Mouse (Mus musculus) embryo, embryonic 11 days (tissue): Measurements from ENCODE around the gene Fancg.
A peak's percentile ranks its signal among the peaks of the same experiment; 100 is the strongest.
"Not testable (repeated sequence)": the region's sequence is repeated elsewhere in the genome, so short reads cannot be mapped to it uniquely, and the experiment has no call there.

Experiments used
- DNase-seq: peaks from one replicate; pipeline ENCODE4 v3.0.0-alpha.2; 2015

Fancg gene

GRCm38 (mm10) chr4:42998022-42998421 is 12.3 kb downstream of the Fancg start:
- no peak for DNase-seq

GRCm38 (mm10) chr4:42988296-42988695 is 22.0 kb downstream of the Fancg start:
- DNase-seq = no peak

GRCm38 (mm10) chr4:42980467-42980866 is 29.8 kb downstream of the Fancg start:
- not testable (repeated sequence) for DNase-seq

- no peak for DNase-seq
Measured at GRCm38 (mm10) chr4:42978062-42978461, 32.2 kb downstream of the Fancg start.

- DNase-seq = no peak
Measured at GRCm38 (mm10) chr4:42973868-42974267, 36.4 kb downstream of the Fancg start.

GRCm38 (mm10) chr4:42972952-42973351 is 37.4 kb downstream of the Fancg start:
- DNase-seq = no peak

GRCm38 (mm10) chr4:42969304-42969703 is 41.0 kb downstream of the Fancg start, which contains the start of gene 1700022I11Rik:
1700022I11Rik (plus strand) TSS chr4:42969604.
- no peak for DNase-seq

- peak; percentile 75 for DNase-seq
Measured at GRCm38 (mm10) chr4:42965039-42965719, 45.1 kb downstream of the Fancg start.

- no peak for DNase-seq
Measured at GRCm38 (mm10) chr4:42963480-42963879, 46.8 kb downstream of the Fancg start.

- DNase-seq = peak; percentile 50
Measured at GRCm38 (mm10) chr4:42961592-42961991, 48.7 kb downstream of the Fancg start.

- no peak for DNase-seq
Measured at GRCm38 (mm10) chr4:42959382-42959781, 50.9 kb downstream of the Fancg start.

- DNase-seq = no peak
Measured at GRCm38 (mm10) chr4:42958942-42959341, 51.4 kb downstream of the Fancg start.

GRCm38 (mm10) chr4:42957979-42958378 is 52.3 kb downstream of the Fancg start:
- DNase-seq = no peak

- no peak for DNase-seq
Measured at GRCm38 (mm10) chr4:42957306-42957705, 53.0 kb downstream of the Fancg start.

GRCm38 (mm10) chr4:42956581-42956980 is 53.7 kb downstream of the Fancg start:
- no peak for DNase-seq

- DNase-seq = no peak
Measured at GRCm38 (mm10) chr4:42955200-42955599, 55.1 kb downstream of the Fancg start.

- DNase-seq = peak; percentile 74
Measured at GRCm38 (mm10) chr4:42954297-42954696, 56.0 kb downstream of the Fancg start.

- peak; percentile 41 for DNase-seq
Measured at GRCm38 (mm10) chr4:42953435-42954094, 56.7 kb downstream of the Fancg start.

GRCm38 (mm10) chr4:42952563-42952962 is 57.7 kb downstream of the Fancg start:
- DNase-seq = no peak
